Mouse (Mus musculus): ENCODE measurements around the gene Pglyrp2.

DNA sequence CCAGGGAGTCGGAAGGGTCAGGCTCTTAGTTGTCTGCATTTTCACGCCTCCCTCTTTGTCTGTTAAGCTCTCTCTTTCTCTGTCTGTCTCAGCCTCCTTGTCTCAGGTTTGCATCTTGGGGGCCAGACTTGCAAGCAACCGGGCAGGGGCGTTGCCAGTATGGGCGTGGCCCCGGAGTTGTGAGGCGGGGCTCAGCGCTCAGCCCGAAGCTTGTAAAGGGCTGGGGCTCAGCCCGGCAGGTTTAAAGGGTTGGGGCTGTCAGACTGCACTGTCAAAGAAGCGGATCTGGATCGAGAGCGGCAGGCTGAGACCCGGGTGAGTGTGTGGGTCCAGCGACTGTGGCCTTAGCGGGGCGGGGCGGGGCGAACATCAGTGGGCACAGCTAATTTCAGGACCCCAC, 28.5 kb upstream of the Pglyrp2 start, which contains the start of gene Cyp4f39:
- no peak for TF ChIP-seq EP300 (optimal IDR thresholded peaks at IDR 0.05)
- TF ChIP-seq CTCF (IDR thresholded peaks at IDR 0.05; ENCODE audit: low read depth): no peak
